Mouse (Mus musculus) midbrain, embryonic 12.5 days (tissue): ENCODE measurements at regions not wholly inside any gene's neighbourhood (a gene's known extent, or its start where the extent isn't known, plus 50 kb on each side); places are given as distances from the start of the nearest gene placed in this dataset. TPM values are rescaled to one million over a fixed set of nuclear protein-coding genes. Genes with fewer than 3 reads are reported as not detected.

Source experiments
- ATAC-seq: fragments of 200-750 bp; cut with Nextera tagmentation; 2 replicates; pipeline ENCODE4 v1.8.0; 2017; ENCODE audit warnings: low read depth, moderate TSS enrichment, moderate library complexity; ENCODE audit not compliant: low FRiP score
- H3K27ac ChIP-seq: fragments of 300-500 bp; sonication (generic); replicated peaks from 2 replicates; pipeline ENCODE4 v1.5.1; 2016; ENCODE audit warnings: mild to moderate bottlenecking
- H3K27me3 ChIP-seq: fragments of 300-500 bp; sonication (generic); 2 replicates; pipeline ENCODE4 v1.6.1; 2016; ENCODE audit warnings: mild to moderate bottlenecking
- H3K36me3 ChIP-seq: fragments of 300-500 bp; sonication (generic); 2 replicates; pipeline ENCODE4 v1.6.1; 2016
- H3K4me1 ChIP-seq: fragments of 300-500 bp; sonication (generic); 2 replicates; pipeline ENCODE4 v1.6.1; 2016
- H3K4me2 ChIP-seq: fragments of 300-500 bp; sonication (generic); replicated peaks from 2 replicates; pipeline ENCODE4 v1.6.1; 2016; ENCODE audit warnings: mild to moderate bottlenecking, moderate library complexity
- H3K4me3 ChIP-seq: fragments of 300-500 bp; sonication (generic); 2 replicates; pipeline ENCODE4 v1.5.1; 2016; ENCODE audit warnings: mild to moderate bottlenecking
- H3K9ac ChIP-seq: fragments of 300-500 bp; sonication (generic); replicated peaks from 2 replicates; pipeline ENCODE4 v1.6.1; 2016; ENCODE audit warnings: mild to moderate bottlenecking, moderate library complexity
- H3K9me3 ChIP-seq: fragments of 300-500 bp; sonication (generic); 2 replicates; pipeline ENCODE4 v1.6.1; 2016; ENCODE audit warnings: mild to moderate bottlenecking
- WGBS: fragments of 180-500 bp; shearing (Covaris S2); methylation state at CpG from one replicate; pipeline ENCODE4 v1.1.7; 2016; 5-methylcytosine and 5-hydroxymethylcytosine counted together
- microRNA-seq: library from miRNA; unstranded; fragments of <30 nt; microRNA quantifications from one replicate; pipeline ENCODE4, GENCODE M21; 2017

GRCm38 (mm10) chr10:97397896-97398295, 81.5 kb upstream of the Dcn start:
- ATAC-seq, result no peak
- Histone ChIP-seq H3K27ac (no peak overlapping the region), H3K9me3 (no peaks in the 10 kb centered on the region), H3K4me2 (no peak overlapping the region), H3K9ac (no peak overlapping the region), H3K27me3 (no peaks in the 10 kb centered on the region), H3K4me3 (no peak overlapping the region), H3K36me3 (no peaks in the 10 kb centered on the region), H3K4me1 (no peaks in the 10 kb centered on the region)
- WGBS, result 90% methylated on average over 2 of the region's 2 CpGs

GRCm38 (mm10) chr10:97402524-97402923, 76.9 kb upstream of the Dcn start:
- Histone ChIP-seq H3K4me1 (no peaks in the 10 kb centered on the region), H3K9ac (no peak overlapping the region), H3K27me3 (no peaks in the 10 kb centered on the region), H3K4me3 (no peak overlapping the region), H3K4me2 (no peak overlapping the region), H3K36me3 (no peaks in the 10 kb centered on the region), H3K9me3 (no peaks in the 10 kb centered on the region), H3K27ac (no peak overlapping the region)
- WGBS, result 86% methylated on average over 2 of the region's 2 CpGs
- ATAC-seq, result no peak

- 63% methylated on average over 2 of the region's 2 CpGs for WGBS
- Histone ChIP-seq H3K27me3 (no peaks in the 10 kb centered on the region), H3K4me2 (no peak overlapping the region), H3K9me3 (no peaks in the 10 kb centered on the region), H3K9ac (no peak overlapping the region), H3K4me1 (no peaks in the 10 kb centered on the region), H3K36me3 (no peaks in the 10 kb centered on the region), H3K27ac (no peak overlapping the region), H3K4me3 (no peak overlapping the region)
- no peak for ATAC-seq
These were observed 75.2 kb upstream of the Dcn start for GRCm38 (mm10) chr10:97404076-97404787.

GRCm38 (mm10) chr10:97409181-97409581, 70.2 kb upstream of the Dcn start:
- no peaks in the 10 kb centered on the region for H3K36me3 ChIP-seq
- no peak overlapping the region for H3K4me2 ChIP-seq
- no peaks in the 10 kb centered on the region for H3K27me3 ChIP-seq
- no peak overlapping the region for H3K4me3 ChIP-seq
- ATAC-seq, result no peak
- H3K4me1 ChIP-seq, result no peaks in the 10 kb centered on the region
- no peaks in the 10 kb centered on the region for H3K9me3 ChIP-seq
- WGBS, result 43% methylated on average over 1 of the region's 1 CpGs
- H3K27ac ChIP-seq, result no peak overlapping the region
- no peak overlapping the region for H3K9ac ChIP-seq

- no peak for ATAC-seq
These were observed 69.5 kb upstream of the Dcn start for GRCm38 (mm10) chr10:97409909-97410308.

GRCm38 (mm10) chr10:97422579-97422978, 56.8 kb upstream of the Dcn start:
- H3K9ac ChIP-seq, result no peak overlapping the region
- H3K27me3 ChIP-seq, result no peaks in the 10 kb centered on the region
- no peaks in the 10 kb centered on the region for H3K9me3 ChIP-seq
- no peaks in the 10 kb centered on the region for H3K36me3 ChIP-seq
- H3K4me3 ChIP-seq, result no peak overlapping the region
- no peak for ATAC-seq
- 14% methylated on average over 1 of the region's 1 CpGs for WGBS
- no peak overlapping the region for H3K4me2 ChIP-seq
- H3K4me1 ChIP-seq, result peaks cover 3% of the 10 kb centered on the region; the same call in 1 of the 2 replicates
- no peak overlapping the region for H3K27ac ChIP-seq

More at GRCm38 (mm10) chr10:97409909-97410308, 69.5 kb upstream of the Dcn start:
- 63% methylated on average over 1 of the region's 1 CpGs for WGBS
- no peaks in the 10 kb centered on the region for H3K9me3 ChIP-seq
- no peak overlapping the region for H3K4me2 ChIP-seq
- no peak overlapping the region for H3K9ac ChIP-seq
- H3K4me3 ChIP-seq, result no peak overlapping the region
- H3K36me3 ChIP-seq, result no peaks in the 10 kb centered on the region
- H3K27me3 ChIP-seq, result no peaks in the 10 kb centered on the region
- H3K27ac ChIP-seq, result no peak overlapping the region
- no peaks in the 10 kb centered on the region for H3K4me1 ChIP-seq

GRCm38 (mm10) chr10:97423039-97423700, 56.2 kb upstream of the Dcn start:
- Histone ChIP-seq H3K4me1 (peaks cover 3% of the 10 kb centered on the region; the same call in 1 of the 2 replicates), H3K27ac (no peak overlapping the region), H3K9ac (no peak overlapping the region), H3K4me3 (no peak overlapping the region), H3K4me2 (no peak overlapping the region), H3K36me3 (no peaks in the 10 kb centered on the region), H3K27me3 (no peaks in the 10 kb centered on the region), H3K9me3 (no peaks in the 10 kb centered on the region)
- WGBS, result 28% methylated on average over 4 of the region's 4 CpGs
- ATAC-seq, result no peak

Small RNAs in the stretch of these regions (microRNA-seq; reads per million reads assigned to microRNA genes)
- gene Gm24587, result not detected
- not detected for gene Mir3966
